Mouse (Mus musculus) ES-E14 (cell line): ENCODE results near the gene Gpnmb. TPM values are rescaled to one million over a fixed set of nuclear protein-coding genes. Genes with fewer than 3 reads are reported as not detected.

Experiments
- DNase-seq: peaks from one replicate; pipeline ENCODE4 v3.0.0-alpha.2; 2013; ENCODE audit warnings: low read depth, low spot score
- H3K27ac ChIP-seq: 2 replicates; pipeline ENCODE4 v1.5.1; 2012; ENCODE audit warnings: low read depth, mild to moderate bottlenecking, low read length, moderate library complexity, mixed read lengths; ENCODE audit not compliant: poor library complexity, insufficient read depth, severe bottlenecking
- H3K36me3 ChIP-seq: 2 replicates; pipeline ENCODE4 v1.6.1; 2012; ENCODE audit warnings: mild to moderate bottlenecking, low read length, moderate library complexity, mixed read lengths; ENCODE audit not compliant: control insufficient read depth, poor library complexity, insufficient read depth, severe bottlenecking
- H3K4me1 ChIP-seq, 2 experiments: fragments of 150-350 bp in 1 of 2; sonication (generic) in 1 of 2; 2 replicates each; pipeline ENCODE4 v1.6.1; 2012; ENCODE audit warnings: low read length in 2 of 2, mild to moderate bottlenecking in 1 of 2, mixed read lengths in 1 of 2; ENCODE audit not compliant: control insufficient read depth in 2 of 2, insufficient read depth in 2 of 2, poor library complexity in 1 of 2
- H3K4me3 ChIP-seq, 2 experiments: fragments of 150-350 bp in 1 of 2; sonication (generic) in 1 of 2; 2 replicates each; pipeline ENCODE4 v1.5.1; 2012; ENCODE audit warnings: low read length in 2 of 2, low read depth in 1 of 2, mild to moderate bottlenecking in 1 of 2, mixed read lengths in 1 of 2; ENCODE audit not compliant: insufficient read depth in 1 of 2, poor library complexity in 1 of 2, severe bottlenecking in 1 of 2
- H3K9ac ChIP-seq: 2 replicates; pipeline ENCODE4 v1.6.1; 2012; ENCODE audit warnings: low read depth, mild to moderate bottlenecking, low read length, mixed read lengths; ENCODE audit not compliant: poor library complexity, insufficient read depth, severe bottlenecking
- H3K9me3 ChIP-seq: fragments of 150-350 bp; sonication (generic); 2 replicates; pipeline ENCODE4 v1.6.1; 2012; ENCODE audit warnings: low read depth, mild to moderate bottlenecking, low read length; ENCODE audit not compliant: control insufficient read depth, insufficient read depth
- CHD2 ChIP-seq: IDR thresholded peaks from 2 replicates; pipeline ENCODE4 v1.6.1; 2014; ENCODE audit warnings: mild to moderate bottlenecking, low read depth, low read length, inconsistent platforms
- HCFC1 ChIP-seq: IDR thresholded peaks from 2 replicates; pipeline ENCODE4 v1.6.1; 2012; ENCODE audit warnings: low read length, inconsistent platforms, borderline replicate concordance; ENCODE audit not compliant: insufficient read depth
- MAFK ChIP-seq: IDR thresholded peaks from 2 replicates; pipeline ENCODE4 v1.6.1; 2014; ENCODE audit warnings: mild to moderate bottlenecking, low read depth, low read length, inconsistent platforms; ENCODE audit not compliant: insufficient read depth
- ZC3H11A ChIP-seq: IDR thresholded peaks from 2 replicates; pipeline ENCODE4 v1.6.1; 2012; ENCODE audit warnings: low read depth, mild to moderate bottlenecking, inconsistent platforms, low read length, borderline replicate concordance
- ZNF384 ChIP-seq: IDR thresholded peaks from 2 replicates; pipeline ENCODE4 v1.6.1; 2012; ENCODE audit warnings: low read depth, low read length, inconsistent platforms
- in situ Hi-C, 2 experiments: fragments of 600-800 bp; cut with MboI; formaldehyde crosslinking; loops; one replicate each; pipeline ENCODE4 v1.15.1; 2025; ENCODE audit warnings: low sequenced_read_pairs in 2 of 2, inconsistent platforms in 1 of 2; ENCODE audit not compliant: unreplicated experiment in 2 of 2
- total RNA-seq: library from RNA; depleted of rRNA; stranded (reverse); fragments of 300-350 nt; gene quantifications from 2 replicates; pipeline ENCODE4 v1.2.3, GENCODE M21; 2012

Gpnmb gene
- total RNA-seq, 1 experiment, result 0.89 TPM

DNA sequence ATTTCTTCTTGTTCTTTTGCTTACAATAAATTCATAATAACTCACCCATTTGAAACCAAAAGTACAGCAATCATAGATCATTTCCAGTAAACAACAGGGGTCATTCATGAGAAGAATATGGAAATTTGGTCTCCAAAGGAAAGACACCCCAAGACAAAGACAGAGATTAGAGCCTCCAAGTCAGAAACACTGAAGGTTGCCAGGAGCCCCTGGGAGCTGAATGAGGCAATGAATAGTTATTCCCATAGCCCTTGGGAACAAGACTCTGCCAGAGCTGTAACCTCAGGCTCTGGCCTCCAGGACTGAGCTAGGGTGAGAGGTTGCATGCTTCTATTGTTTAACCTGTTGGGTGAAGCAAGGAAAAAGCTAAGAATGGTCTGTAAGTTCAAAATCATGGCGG, 17.0 kb upstream of the Gpnmb start:
- Histone ChIP-seq H3K9me3 (no peaks in the 10 kb centered on the region), H3K4me3 (no peak overlapping the region), H3K36me3 (no peaks in the 10 kb centered on the region), H3K9ac (no peak overlapping the region), H3K27ac (no peak overlapping the region), H3K4me1 (peaks cover 2 to 9% of the 10 kb centered on the region in 2 experiments; a peak in 1 of 4 replicates)
- TF ChIP-seq ZC3H11A (no peak), ZNF384 (no peak), CHD2 (no peak), HCFC1 (no peak), MAFK (no peak)
- in situ Hi-C loops, result no loop called here
- no peak for DNase-seq

DNA sequence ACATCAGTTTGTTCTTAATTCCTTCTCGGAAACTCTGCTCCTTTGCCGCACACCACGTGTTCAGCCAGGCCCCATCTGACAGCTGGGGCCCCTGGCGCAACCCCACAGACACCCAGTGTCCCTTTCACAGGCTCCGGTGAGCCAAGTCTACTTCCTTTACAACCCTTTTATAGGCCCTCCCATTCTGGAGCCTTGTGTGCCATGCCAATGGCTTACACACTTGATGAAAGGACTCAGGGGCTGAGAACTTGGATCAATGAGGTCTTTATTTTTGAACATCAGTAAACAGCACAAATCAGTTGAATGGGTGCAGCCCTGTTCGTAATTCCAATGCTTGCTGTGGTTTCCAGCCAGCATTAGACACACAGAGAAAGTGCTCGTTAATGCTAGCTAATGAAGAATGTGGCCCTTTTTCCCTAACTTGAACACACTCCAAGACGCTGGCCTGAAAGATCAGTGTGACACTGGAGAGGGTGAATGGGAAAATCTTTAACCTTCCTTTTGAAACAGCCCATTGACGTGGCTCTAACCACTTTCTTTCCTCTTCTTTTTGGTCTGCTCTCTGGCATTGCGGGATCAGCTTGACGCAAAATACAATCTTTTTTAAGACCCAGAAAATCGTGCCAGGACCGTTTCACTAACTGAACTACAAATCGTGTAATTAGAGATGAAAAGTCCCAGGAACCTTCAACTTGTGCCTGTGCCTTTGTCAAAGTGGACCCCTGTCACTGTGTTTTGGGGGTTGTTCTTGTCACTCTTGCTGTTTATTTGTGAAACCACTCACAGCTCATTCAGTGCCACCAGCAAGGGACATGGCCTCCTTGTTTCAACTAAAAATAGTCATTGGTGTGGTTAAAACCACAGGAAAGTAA, 15.0 kb upstream of the Gpnmb start:
- no peak overlapping the region for H3K4me3 ChIP-seq
- no peak overlapping the region for H3K9ac ChIP-seq
- H3K27ac ChIP-seq, result no peak overlapping the region
- TF ChIP-seq HCFC1, result no peak
- TF ChIP-seq ZNF384, result no peak
- no peak for TF ChIP-seq MAFK
- no peak for TF ChIP-seq CHD2
- no peak for TF ChIP-seq ZC3H11A
- H3K9me3 ChIP-seq, result no peaks in the 10 kb centered on the region
- no peaks in the 10 kb centered on the region for H3K36me3 ChIP-seq
- no peak for DNase-seq
- H3K4me1 ChIP-seq, result peaks cover 2 to 11% of the 10 kb centered on the region in 2 experiments; a peak in 1 of 4 replicates
- in situ Hi-C loops, result no loop called here

DNA sequence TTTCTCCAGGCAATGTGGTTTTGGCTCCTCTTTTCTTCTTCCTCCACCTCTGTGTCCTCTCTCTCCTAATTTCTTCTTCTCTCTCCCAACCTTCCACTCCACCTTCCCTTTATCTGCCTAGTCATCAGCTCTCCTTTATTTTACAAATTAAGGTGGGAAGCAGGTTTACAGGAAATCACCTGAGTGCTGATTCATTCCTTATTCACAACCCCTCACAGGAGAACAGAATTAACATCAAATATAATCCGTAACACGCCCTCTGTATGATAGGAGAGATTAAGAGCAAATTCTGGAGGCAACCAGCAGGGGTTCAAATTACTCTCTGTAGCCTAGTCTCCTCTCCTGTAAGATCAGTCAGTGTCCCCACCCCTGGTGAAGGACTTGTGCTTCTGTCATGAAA, 14.0 kb upstream of the Gpnmb start:
- TF ChIP-seq HCFC1 (no peak), MAFK (peak; percentile 63), ZNF384 (no peak), CHD2 (no peak), ZC3H11A (no peak)
- no peak overlapping the region for H3K4me3 ChIP-seq
- in situ Hi-C loops, result no loop called here
- no peak for DNase-seq
- H3K27ac ChIP-seq, result peak overlapping the region; percentile 26
- no peaks in the 10 kb centered on the region for H3K9me3 ChIP-seq
- no peaks in the 10 kb centered on the region for H3K36me3 ChIP-seq
- H3K9ac ChIP-seq, result no peak overlapping the region
- peaks cover 2 to 11% of the 10 kb centered on the region in 2 experiments; a peak in 1 of 4 replicates for H3K4me1 ChIP-seq

DNA sequence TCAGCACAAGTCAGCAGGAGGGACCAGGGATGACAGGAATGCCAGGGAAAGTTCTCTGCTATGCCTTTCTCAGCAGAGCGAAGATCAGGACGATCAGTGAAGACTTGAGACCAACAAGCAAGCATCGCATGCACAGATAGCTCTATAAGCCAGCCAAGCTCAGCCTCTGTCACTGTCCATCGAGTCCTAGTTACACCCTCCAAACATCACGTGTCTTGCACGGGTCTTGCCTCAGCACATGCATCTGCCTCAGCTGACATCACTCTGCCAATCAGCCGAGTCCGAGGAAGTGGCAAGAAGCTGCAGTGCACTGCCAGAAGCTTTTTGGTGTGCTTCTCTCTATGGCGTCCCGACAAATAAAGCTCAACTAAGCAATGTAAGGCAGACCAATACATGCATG, 13.0 kb upstream of the Gpnmb start:
- Histone ChIP-seq H3K36me3 (no peaks in the 10 kb centered on the region), H3K9ac (no peak overlapping the region), H3K4me3 (no peak overlapping the region), H3K9me3 (no peaks in the 10 kb centered on the region), H3K4me1 (peaks cover 2 to 11% of the 10 kb centered on the region in 2 experiments; a peak in 1 of 4 replicates), H3K27ac (no peak overlapping the region)
- in situ Hi-C loops, result no loop called here
- no peak for TF ChIP-seq CHD2
- TF ChIP-seq HCFC1, result no peak
- TF ChIP-seq ZNF384, result no peak
- no peak for TF ChIP-seq ZC3H11A
- no peak for TF ChIP-seq MAFK
- no peak for DNase-seq

DNA sequence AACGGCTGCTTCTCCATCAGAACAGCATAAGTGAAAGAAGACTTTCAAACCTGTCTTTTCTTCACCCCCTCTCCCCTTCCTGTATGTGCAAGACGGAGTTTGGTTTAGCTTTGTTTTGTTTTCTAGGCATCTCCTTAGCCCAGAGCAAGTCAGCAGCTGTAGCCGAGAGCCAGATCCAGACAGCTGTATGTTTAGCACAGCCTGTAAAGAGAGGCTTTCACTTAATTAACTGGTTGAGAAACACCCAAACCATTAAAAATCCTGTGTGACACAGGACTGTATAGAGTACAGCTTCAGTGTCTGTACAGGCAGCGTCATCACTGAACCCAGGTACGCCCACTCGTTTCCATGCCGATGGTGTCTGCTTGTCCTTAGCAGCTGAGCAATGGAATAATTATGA, 11.1 kb upstream of the Gpnmb start:
- peaks cover 2 to 7% of the 10 kb centered on the region in 2 experiments; a peak in 1 of 4 replicates for H3K4me1 ChIP-seq
- DNase-seq, result no peak
- in situ Hi-C loops, result loop anchor here in 1 of 2 experiments (25.0 kb wide), 1 partner anchor 337 kb away; the partner anchor contains the start of gene Fam221a
- no peak overlapping the region for H3K27ac ChIP-seq
- TF ChIP-seq MAFK, result no peak
- TF ChIP-seq HCFC1, result no peak
- TF ChIP-seq CHD2, result no peak
- no peak for TF ChIP-seq ZC3H11A
- no peak for TF ChIP-seq ZNF384
- no peak overlapping the region for H3K9ac ChIP-seq
- no peak overlapping the region for H3K4me3 ChIP-seq
- no peaks in the 10 kb centered on the region for H3K36me3 ChIP-seq
- H3K9me3 ChIP-seq, result no peaks in the 10 kb centered on the region
